Mouse (Mus musculus): ENCODE data around the gene Stk36.

Gene Stk36

DNA sequence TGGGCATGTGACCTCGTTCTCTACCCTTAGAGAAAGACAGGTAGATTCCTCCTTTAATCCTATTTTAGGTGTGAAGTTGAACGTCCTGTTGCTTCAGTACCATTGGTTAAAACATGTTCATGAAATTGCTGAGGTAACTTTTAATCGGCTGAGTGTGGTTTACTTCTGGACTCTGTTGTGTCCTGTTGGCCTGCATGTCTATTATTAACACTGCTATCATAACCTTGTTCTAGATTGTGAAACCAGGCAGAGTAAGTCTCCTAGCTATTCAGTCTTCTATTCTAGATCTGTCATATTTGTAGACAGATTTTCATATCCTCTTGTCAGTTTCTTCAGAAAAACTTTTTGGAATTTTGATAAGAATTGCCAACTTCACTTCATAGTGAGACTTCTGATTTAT lies 67.1 kb downstream of the Stk36 start:
- no peak for DNase-seq (ENCODE audit: low spot score in 2 of 2)

- no peak for DNase-seq (ENCODE audit: low spot score in 2 of 2)
Measured at GRCm38 (mm10) chr1:74672731-74673130, 71.5 kb downstream of the Stk36 start.

DNA sequence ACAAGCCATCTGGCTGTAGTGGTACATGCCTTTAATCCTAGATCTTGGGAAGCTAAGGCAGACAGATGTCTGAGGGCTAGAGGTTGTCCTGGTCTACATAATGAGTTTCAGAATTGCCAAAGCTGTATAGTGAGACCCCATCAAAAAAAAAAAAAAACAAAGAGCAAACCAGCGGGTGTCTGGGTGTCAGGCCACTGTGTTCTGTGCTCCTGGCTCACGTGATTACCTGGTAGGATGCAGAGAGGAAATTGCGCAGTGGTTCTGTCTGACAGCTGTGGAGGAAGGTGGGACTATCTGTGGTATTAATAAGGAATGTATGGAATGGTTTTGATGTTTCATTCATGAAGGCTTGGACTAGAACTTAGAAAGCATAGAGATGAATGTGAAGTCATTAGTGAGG lies 75.6 kb downstream of the Stk36 start:
- DNase-seq (ENCODE audit: low spot score in 2 of 2) = no peak

DNA sequence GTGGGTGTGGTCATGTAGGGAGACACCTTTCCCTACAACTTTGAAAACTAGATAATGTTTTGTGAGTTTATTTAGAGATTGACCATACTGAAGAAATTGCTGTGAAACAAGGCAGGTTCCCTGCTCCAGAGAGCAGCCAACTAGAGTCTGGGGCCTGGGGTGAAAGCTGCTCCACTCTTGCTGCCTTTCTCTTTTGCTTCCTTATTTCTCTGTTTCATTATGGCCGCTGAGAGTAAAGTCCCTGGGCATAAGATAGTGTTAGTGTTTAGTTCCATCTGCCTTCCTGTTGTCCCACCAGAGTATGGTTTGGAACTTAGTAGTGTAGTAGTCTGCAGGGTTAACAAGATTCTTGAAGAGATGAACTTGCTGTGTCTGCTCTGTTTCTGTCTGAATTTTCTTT lies 76.6 kb downstream of the Stk36 start:
- no peak for DNase-seq (ENCODE audit: low spot score in 2 of 2)

Measured in thymus, postnatal 10 days (tissue).